Mouse (Mus musculus) kidney, adult 2 months (tissue): ENCODE measurements at regions not wholly inside any gene's neighbourhood (a gene's known extent, or its start where the extent isn't known, plus 50 kb on each side); places are given as distances from the start of the nearest gene placed in this dataset.

Source experiments
- CTCF ChIP-seq: fragments of 200-500 bp; conservative IDR thresholded peaks from 2 replicates; pipeline ENCODE4 v1.5.1; 2011; ENCODE audit warnings: low read depth, mild to moderate bottlenecking, control low read depth, low read length, moderate library complexity, mixed read lengths; ENCODE audit not compliant: insufficient read depth, insufficient read length
- POLR2A ChIP-seq: fragments of 200-500 bp; IDR thresholded peaks from one replicate; pipeline ENCODE4 v1.6.1; 2011; ENCODE audit warnings: low read depth, low read length, control low read depth

GRCm38 (mm10) chr15:97456991-97457390 is 209.9 kb upstream of the Amigo2 start:
- TF ChIP-seq CTCF (no peak), POLR2A (no peak)
